Mouse (Mus musculus) myocyte (in vitro differentiated cells): ENCODE data around the gene Nfkbil1.
A peak's percentile ranks its signal among the peaks of the same experiment; 100 is the strongest.

Source experiments
- E2F4 ChIP-seq: IDR thresholded peaks from one replicate; pipeline ENCODE4 v1.6.1; 2011; ENCODE audit warnings: mild to moderate bottlenecking, control low read depth, moderate library complexity; ENCODE audit not compliant: insufficient read depth
- MYOD1 ChIP-seq, 3 experiments: IDR thresholded peaks; one replicate each; pipeline ENCODE4 v1.6.1; 2011; ENCODE audit warnings: control low read depth in 2 of 3, low read depth in 2 of 3, mild to moderate bottlenecking in 2 of 3, moderate library complexity in 1 of 3; ENCODE audit not compliant: insufficient read length in 2 of 3, control insufficient read depth in 1 of 3
- POLR2A ChIP-seq: IDR thresholded peaks from one replicate; pipeline ENCODE4 v1.6.1; 2011; ENCODE audit warnings: low read depth, mild to moderate bottlenecking, control low read depth, moderate library complexity; ENCODE audit not compliant: insufficient read length
- POLR2AphosphoS2 ChIP-seq: IDR thresholded peaks from one replicate; pipeline ENCODE4 v1.6.1; 2011; ENCODE audit warnings: low read depth, control low read depth; ENCODE audit not compliant: insufficient read length
- SRF ChIP-seq: IDR thresholded peaks from one replicate; pipeline ENCODE4 v1.6.1; 2011; ENCODE audit warnings: low read depth; ENCODE audit not compliant: control insufficient read depth, insufficient read length

GRCm38 (mm10) chr17:35185639-35186611 lies 49.7 kb downstream of the Nfkbil1 start:
- TF ChIP-seq MYOD1 (IDR thresholded peaks at IDR 0.05; ENCODE audit: control insufficient read depth in 1 of 3, insufficient read length in 2 of 3, low read depth in 2 of 3), result no peak
- peak; percentile 38 for TF ChIP-seq POLR2A
- no peak for TF ChIP-seq POLR2AphosphoS2
- no peak for TF ChIP-seq SRF
- TF ChIP-seq E2F4, result no peak
